Mouse (Mus musculus) adrenal gland, postnatal 4 days (tissue): ENCODE data around the gene Eno2. TPM values are rescaled to one million over a fixed set of nuclear protein-coding genes. Genes with fewer than 3 reads are reported as not detected.
"Not testable (repeated sequence)": the region's sequence is repeated elsewhere in the genome, so short reads cannot be mapped to it uniquely, and the experiment has no call there.

ENCODE experiments used
- DNase-seq, 2 experiments: peaks; one replicate each; pipeline ENCODE4 v3.0.0; 2021 to 2022; ENCODE audit warnings: low spot score in 2 of 2, mixed read lengths in 2 of 2
- total RNA-seq, 2 experiments: library from RNA; stranded (reverse); gene quantifications; 2 replicates each; pipeline ENCODE4 v1.2.3; 2021

Eno2 gene
- total RNA-seq, 2 experiments from 2014 or later, result 17.9 to 28.3 TPM

- no peak for DNase-seq
Measured at GRCm38 (mm10) chr6:124806446-124807140, 37.1 kb upstream of the Eno2 start.

- DNase-seq, result peak; percentile 81 to 93
Measured at GRCm38 (mm10) chr6:124805341-124806321, 36.2 kb upstream of the Eno2 start.

GRCm38 (mm10) chr6:124804341-124804740, 34.9 kb upstream of the Eno2 start:
- no peak for DNase-seq

GRCm38 (mm10) chr6:124803691-124804090, 34.2 kb upstream of the Eno2 start:
- not testable (repeated sequence) for DNase-seq

GRCm38 (mm10) chr6:124803061-124803460, 33.6 kb upstream of the Eno2 start:
- no peak for DNase-seq

- not testable (repeated sequence) for DNase-seq
Measured at GRCm38 (mm10) chr6:124802400-124802799, 32.9 kb upstream of the Eno2 start.

GRCm38 (mm10) chr6:124796200-124796599, 26.7 kb upstream of the Eno2 start:
- DNase-seq, result no peak

GRCm38 (mm10) chr6:124795781-124796180, 26.3 kb upstream of the Eno2 start:
- DNase-seq, result no peak

GRCm38 (mm10) chr6:124791911-124792310, 22.4 kb upstream of the Eno2 start:
- DNase-seq, result no peak

GRCm38 (mm10) chr6:124790121-124790520, 20.6 kb upstream of the Eno2 start:
- DNase-seq, result no peak

GRCm38 (mm10) chr6:124789519-124789918, 20.0 kb upstream of the Eno2 start:
- DNase-seq, result no peak

- DNase-seq, result no peak
Measured at GRCm38 (mm10) chr6:124787722-124788121, 18.2 kb upstream of the Eno2 start.

- no peak for DNase-seq
Measured at GRCm38 (mm10) chr6:124786756-124787420, 17.4 kb upstream of the Eno2 start.

GRCm38 (mm10) chr6:124782436-124782835, 13.0 kb upstream of the Eno2 start:
- DNase-seq, result no peak

- no peak for DNase-seq
Measured at GRCm38 (mm10) chr6:124780917-124781316, 11.4 kb upstream of the Eno2 start.

GRCm38 (mm10) chr6:124779984-124780416, 10.5 kb upstream of the Eno2 start:
- DNase-seq, result no peak

GRCm38 (mm10) chr6:124779222-124779983, 9.9 kb upstream of the Eno2 start, which contains the start of gene Lrrc23:
Gene Lrrc23 (minus strand): TSS chr6:124779727.
- no peak for DNase-seq

- no peak for DNase-seq
Measured at GRCm38 (mm10) chr6:124770511-124770910, 1.0 kb upstream of the Eno2 start.

- DNase-seq, result no peak
Measured at GRCm38 (mm10) chr6:124770013-124770412, 540 bp upstream of the Eno2 start.

GRCm38 (mm10) chr6:124768704-124769044, 799 bp downstream of the Eno2 start:
- DNase-seq, result no peak
